Mouse (Mus musculus): Measurements from ENCODE around the gene Npepps. TPM values are rescaled to one million over a fixed set of nuclear protein-coding genes. Genes with fewer than 3 reads are reported as not detected.
"Not testable (repeated sequence)": the region's sequence is repeated elsewhere in the genome, so short reads cannot be mapped to it uniquely, and the experiment has no call there.

Npepps gene
- total RNA-seq, 2 experiments from 2014 or later, result 32.3 to 45.0 TPM

- ATAC-seq (ENCODE audit: poor library complexity, severe bottlenecking), result no peak
These were observed 33.8 kb downstream of the Npepps start for GRCm38 (mm10) chr11:97246510-97247159.

DNA sequence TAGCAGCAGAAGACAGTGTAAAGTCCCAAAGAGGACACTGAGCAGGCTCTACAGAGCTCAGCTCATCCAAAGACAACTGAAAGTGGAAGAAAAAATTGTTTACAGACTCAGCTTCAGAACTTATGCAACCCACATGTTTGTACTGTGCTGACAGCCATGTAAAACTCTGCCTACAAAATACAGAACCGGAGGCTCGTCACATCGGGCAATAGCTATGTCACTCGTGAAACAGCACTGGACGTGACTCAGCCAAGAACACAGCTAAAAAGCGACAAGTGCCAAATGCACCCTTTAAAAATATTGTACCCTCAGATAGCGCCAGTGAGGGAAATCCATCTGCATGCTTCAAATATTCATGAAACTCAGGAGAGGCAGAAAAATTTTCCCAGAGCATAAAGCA, 39.1 kb downstream of the Npepps start:
- no peak for ATAC-seq (ENCODE audit: poor library complexity, severe bottlenecking)

GRCm38 (mm10) chr11:97237976-97238375, 42.5 kb downstream of the Npepps start:
- no peak for ATAC-seq (ENCODE audit: poor library complexity, severe bottlenecking)

DNA sequence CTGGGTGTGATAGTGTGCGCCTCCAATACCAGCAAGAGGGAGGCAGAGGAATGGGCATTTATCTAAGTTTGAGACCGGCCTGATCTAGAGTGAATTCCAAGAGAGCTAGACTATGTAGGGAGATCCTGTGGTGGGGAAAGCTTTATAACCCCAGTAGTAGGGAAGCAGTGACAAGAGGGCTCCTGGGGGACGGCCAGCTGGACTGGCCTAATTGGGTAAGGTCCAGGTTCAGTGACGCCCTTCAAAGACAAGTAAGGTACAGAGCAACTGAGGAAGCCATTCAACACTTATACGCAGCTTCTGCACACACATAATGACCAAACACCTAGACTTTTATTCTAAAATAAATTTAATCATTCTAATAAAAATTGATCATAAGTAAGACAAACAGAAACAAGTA, 48.0 kb downstream of the Npepps start:
- no peak for ATAC-seq (ENCODE audit: poor library complexity, severe bottlenecking)

GRCm38 (mm10) chr11:97229396-97229795, 51.0 kb downstream of the Npepps start:
- no peak for ATAC-seq (ENCODE audit: poor library complexity, severe bottlenecking)

GRCm38 (mm10) chr11:97228985-97229384, 51.5 kb downstream of the Npepps start:
- no peak for ATAC-seq (ENCODE audit: poor library complexity, severe bottlenecking)

DNA sequence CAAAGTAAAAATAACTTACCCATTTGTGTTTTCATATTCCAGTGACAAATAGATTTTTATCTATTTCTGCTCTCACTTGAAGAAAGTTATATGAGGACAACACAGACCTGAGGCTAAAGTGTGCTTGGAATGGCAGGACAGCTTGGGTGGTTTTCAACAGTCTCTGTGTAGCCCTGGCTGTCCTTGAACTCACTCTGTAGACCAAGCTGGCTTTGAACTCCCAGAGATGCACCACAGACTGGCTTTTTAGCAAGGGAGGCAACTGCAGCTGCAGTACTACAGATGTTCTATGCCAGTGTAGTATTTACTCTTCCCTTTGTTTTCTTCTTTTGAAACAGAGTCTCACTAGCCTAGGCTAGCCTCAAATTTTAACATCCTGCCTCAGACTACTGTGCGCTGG, 54.3 kb downstream of the Npepps start:
- no peak for ATAC-seq (ENCODE audit: poor library complexity, severe bottlenecking)

DNA sequence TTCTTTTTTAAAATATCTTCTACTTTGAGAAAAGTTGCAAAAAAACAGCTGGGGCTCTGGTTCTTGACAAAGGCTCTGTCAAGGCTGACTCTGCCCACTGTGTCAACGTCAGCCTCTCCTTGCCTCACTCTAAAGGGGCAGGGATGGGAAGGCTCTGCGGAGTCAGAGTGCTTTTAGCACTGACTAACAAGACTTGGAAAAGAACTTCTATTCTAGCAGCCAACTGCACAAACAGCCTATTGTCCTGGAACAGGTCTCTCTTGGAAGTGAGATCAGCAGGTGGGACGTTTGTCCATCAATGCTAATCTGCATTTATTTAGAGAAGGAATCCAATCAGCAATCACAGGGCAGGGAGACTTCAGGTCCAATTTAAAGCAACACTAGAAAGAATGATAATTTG, 57.0 kb downstream of the Npepps start:
- ATAC-seq (ENCODE audit: poor library complexity, severe bottlenecking), result no peak

DNA sequence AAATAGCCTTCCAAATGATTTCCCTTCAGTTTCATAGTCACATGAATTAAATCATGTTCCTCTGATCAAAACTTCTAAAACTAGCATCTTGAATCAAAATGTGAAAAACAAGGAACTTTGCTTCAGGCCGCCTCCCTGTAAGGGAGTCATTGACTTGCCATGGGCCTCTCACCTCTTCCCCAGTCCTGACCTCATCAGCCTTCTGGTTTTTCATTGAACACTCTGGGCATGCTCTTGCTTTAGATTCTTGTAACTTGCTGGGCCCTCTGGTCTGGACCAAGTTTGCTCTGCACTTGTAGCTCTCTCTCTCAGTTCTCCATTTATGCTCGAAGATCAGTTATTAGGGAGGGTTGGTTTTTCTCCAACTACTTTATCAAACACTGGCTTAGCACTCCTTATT, 58.8 kb downstream of the Npepps start:
- no peak for ATAC-seq (ENCODE audit: poor library complexity, severe bottlenecking)

GRCm38 (mm10) chr11:97220211-97220610, 60.2 kb downstream of the Npepps start:
- no peak for ATAC-seq (ENCODE audit: poor library complexity, severe bottlenecking)

GRCm38 (mm10) chr11:97214411-97214810, 66.0 kb downstream of the Npepps start:
- no peak for ATAC-seq (ENCODE audit: poor library complexity, severe bottlenecking)

DNA sequence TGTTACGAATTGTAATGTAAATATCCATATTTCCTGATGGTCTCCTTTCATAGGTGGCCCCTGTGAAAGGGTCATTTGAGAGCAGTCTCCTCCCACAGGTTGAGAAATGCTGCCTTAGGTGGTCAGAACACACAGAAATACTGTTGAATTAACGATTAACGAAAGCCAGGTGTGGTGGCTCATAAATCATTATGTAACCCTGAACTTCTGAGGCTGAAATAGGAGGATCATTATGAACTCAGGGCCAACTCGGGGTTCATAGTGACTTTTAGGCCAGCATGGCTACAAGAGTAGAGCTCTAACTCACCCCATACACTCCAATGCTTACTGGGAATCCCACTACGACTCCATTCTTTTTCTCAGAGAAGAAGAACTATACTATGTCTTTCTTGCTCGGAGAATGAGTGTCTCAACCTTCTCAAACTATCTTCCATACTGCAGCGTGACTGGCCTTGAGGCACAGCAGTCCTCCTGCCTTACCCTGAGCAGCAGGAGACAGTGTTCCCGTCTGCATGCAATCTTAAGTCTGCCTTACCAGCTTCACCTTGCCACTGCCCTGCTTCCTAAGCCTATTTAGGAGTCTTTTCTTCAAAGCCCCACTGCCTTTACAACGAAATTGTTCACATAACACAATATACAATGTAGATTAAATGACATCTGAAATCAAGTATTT, 69.6 kb downstream of the Npepps start:
- no peak for ATAC-seq (ENCODE audit: poor library complexity, severe bottlenecking)

DNA sequence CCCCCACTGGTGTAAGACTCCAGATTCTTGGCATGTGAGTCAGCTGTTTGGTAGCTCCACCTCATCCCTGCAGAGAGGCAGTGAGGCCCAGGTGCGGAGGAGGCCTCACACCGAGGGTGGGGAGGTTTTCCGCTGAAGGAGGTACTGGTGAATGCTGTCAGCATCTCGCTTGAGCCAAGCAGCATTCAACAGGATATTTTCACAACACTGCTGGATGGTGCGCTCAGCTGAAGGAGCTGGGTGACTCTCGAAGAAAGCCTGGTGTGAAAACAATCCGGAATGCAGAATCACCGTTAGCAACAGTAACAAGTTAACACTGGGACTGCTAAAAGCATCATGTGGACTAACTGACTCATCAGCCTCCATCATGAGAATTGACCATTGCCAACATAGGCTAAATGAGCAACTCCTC, 73.4 kb downstream of the Npepps start:
- ATAC-seq (ENCODE audit: poor library complexity, severe bottlenecking), result no peak

DNA sequence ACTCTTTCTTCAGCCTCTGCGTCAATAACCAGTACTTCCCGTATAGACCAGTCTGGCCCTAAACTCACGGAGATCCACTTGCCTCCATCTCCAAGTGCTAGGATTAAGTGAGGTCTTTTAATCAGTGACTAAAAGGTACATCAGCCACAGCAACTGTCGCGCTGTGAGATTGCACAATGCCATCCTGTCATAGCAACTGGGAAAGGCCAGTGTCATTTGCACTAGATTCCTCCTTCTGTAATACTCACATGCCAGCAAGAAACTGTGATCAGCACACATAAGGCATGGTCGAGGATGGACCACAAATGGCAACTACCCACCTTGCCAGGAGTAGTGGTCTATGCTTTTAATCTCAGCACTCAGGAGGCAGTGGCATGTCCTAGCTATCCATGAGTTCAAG, 80.9 kb downstream of the Npepps start:
- ATAC-seq (ENCODE audit: poor library complexity, severe bottlenecking), result no peak

DNA sequence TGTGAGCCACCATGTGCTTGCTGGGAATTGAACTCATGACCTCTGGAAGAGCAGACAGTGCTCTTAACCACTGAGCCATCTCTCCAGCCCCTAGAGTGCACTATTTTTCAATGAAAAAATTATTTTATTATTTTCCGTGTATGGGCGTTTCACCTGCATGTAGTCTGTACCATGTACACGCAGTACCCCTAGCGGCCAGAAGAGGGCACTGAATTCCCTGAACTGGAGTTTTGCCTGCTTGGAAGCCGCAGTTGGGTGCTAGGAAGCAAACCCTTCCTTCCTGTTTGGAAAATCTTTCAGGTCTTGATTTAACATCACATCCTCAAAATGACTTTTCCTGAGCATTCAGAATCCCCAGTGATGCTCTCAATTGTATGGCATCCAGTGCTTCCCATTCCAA, 81.8 kb downstream of the Npepps start:
- ATAC-seq (ENCODE audit: poor library complexity, severe bottlenecking), result 0 out of 2 replicates have a peak, but pooled peaks have one; percentile 45

- no peak for ATAC-seq (ENCODE audit: poor library complexity, severe bottlenecking)
These were observed 83.4 kb downstream of the Npepps start for GRCm38 (mm10) chr11:97197021-97197420.

DNA sequence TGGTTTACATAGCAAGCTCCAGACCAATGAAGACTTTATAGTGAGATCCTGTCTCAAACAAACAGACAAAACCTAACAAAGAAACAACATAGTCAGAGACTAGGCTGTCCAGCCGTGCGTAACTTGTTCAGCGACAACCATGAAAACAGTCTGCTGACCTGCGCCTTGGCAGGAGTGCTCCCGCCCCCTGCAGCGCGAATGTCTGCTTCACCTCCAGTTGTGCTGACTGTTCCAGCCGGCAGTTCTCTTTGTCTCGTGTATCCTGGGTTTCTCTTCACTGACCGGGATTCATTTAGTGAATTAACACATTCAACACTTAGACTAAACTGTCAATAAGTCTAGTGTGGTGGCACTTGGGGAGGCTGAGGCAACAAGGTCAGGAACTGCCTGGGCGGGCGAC, 83.9 kb downstream of the Npepps start:
- ATAC-seq (ENCODE audit: poor library complexity, severe bottlenecking), result no peak

DNA sequence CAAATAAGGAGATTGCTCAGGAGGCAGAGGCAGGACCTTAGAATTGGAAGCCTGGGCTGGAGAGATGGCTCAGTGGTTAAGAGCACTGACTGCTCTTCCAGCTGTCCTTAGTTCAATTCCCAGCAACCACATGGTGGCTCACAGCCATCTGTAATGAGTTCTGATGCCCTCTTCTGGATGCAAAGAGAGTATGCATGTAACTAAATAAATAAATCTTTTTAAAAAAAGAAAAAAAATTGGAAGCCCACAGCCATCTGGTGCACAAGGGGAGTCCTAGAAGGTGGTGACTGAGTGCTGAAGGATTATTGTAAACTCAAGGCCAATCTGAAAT, 87.9 kb downstream of the Npepps start:
- no peak for ATAC-seq (ENCODE audit: poor library complexity, severe bottlenecking)

DNA sequence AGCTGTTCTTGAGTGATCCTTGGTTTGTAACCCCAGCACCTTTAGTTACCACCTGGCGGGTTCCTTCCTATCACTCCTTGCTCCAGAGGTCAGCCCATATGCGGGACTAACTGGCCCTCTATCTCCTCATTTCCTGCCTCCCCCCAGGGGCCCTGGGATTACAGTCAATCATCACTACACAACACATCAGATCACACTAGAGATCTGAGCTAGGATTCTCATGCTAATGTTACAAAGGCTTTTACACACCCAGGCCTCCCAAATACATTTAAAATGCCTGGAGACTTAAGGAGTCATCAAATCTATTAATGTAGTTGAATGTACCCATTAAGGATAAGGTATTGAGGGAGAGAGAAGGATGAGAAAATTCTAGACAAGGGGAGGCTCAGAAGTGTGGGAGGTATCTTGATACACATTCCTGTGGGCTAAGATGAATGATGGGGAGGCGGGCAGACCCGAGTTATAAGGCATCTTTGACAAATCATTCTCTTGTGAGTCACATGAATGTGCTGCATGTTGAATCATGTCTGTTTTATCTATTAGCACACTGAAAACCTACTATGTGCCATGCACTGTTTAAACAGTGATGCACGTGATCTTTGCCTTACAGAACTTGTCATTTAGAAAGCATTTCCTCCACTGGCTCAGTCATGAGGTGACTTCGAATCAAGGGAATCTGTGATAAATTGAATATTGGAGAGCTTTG, 88.4 kb downstream of the Npepps start:
- no peak for ATAC-seq (ENCODE audit: poor library complexity, severe bottlenecking)

GRCm38 (mm10) chr11:97190992-97191391, 89.4 kb downstream of the Npepps start:
- no peak for ATAC-seq (ENCODE audit: poor library complexity, severe bottlenecking)

DNA sequence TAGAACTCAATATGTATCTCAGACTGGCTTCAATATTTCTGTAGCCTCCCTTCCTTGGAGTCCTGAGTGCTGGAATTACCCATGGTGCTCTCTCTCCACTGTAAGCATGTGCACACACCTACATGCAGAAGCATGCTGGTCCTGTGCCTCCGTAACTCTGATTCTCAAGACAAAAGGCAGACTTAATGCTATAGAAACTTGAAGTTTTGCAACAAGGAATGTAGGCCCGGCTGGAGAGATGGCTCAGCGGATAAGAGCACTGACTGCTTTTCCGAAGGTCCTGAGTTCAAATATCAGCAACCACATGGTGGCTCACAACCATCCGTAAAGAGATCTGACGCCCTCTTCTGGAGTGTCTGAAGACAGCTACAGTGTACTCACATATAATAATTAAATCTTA, 90.8 kb downstream of the Npepps start:
- ATAC-seq (ENCODE audit: poor library complexity, severe bottlenecking), result not testable (repeated sequence)

DNA sequence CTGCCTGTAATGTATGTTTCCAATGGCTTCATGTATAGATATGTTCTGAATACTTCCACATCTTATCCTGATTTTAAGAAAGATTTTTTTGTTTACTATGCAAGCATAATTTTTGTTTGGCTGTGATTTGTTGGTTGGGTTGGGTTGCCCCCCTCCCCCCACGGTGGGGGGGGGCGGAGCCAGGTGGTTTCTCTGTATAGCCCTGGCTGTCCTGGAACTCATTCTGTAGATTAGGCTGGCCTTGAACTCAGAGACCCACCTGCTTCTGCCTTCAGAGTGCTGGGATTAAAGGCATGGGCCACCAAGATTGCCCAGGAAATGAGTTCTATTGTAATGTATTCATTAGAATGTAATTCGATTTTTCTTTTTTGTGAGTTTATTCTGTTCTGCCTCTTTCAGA, 91.2 kb downstream of the Npepps start:
- ATAC-seq (ENCODE audit: poor library complexity, severe bottlenecking), result no peak

All from megakaryocyte, adult 5-6 weeks (primary cell).